Mouse (Mus musculus) kidney, embryonic 14.5 days (tissue): ENCODE results near the gene A030005L19Rik. TPM values are rescaled to one million over a fixed set of nuclear protein-coding genes. Genes with fewer than 3 reads are reported as not detected.
"Not testable (repeated sequence)": the region's sequence is repeated elsewhere in the genome, so short reads cannot be mapped to it uniquely, and the experiment has no call there.

Source experiments
- ATAC-seq: fragments of 200-750 bp; cut with Nextera tagmentation; 2 replicates; pipeline ENCODE4 v1.8.0; 2017; ENCODE audit warnings: moderate number of reproducible peaks, mild to moderate bottlenecking, moderate TSS enrichment, moderate library complexity; ENCODE audit not compliant: low FRiP score, low TSS enrichment
- H3K27ac ChIP-seq: fragments of 300-500 bp; sonication (generic); 2 replicates; pipeline ENCODE4 v1.5.1; 2014; ENCODE audit warnings: low read depth, mild to moderate bottlenecking, low read length, moderate library complexity, mixed read lengths
- H3K27me3 ChIP-seq: fragments of 300-500 bp; sonication (generic); 2 replicates; pipeline ENCODE4 v1.6.1; 2014; ENCODE audit warnings: mild to moderate bottlenecking, low read length; ENCODE audit not compliant: control insufficient read depth, insufficient read depth
- H3K36me3 ChIP-seq: fragments of 300-500 bp; sonication (generic); 2 replicates; pipeline ENCODE4 v1.6.1; 2014; ENCODE audit warnings: low read length, mixed read lengths; ENCODE audit not compliant: control insufficient read depth, insufficient read depth
- H3K4me1 ChIP-seq: fragments of 300-500 bp; sonication (generic); 2 replicates; pipeline ENCODE4 v1.6.1; 2014; ENCODE audit warnings: low read length, mixed read lengths; ENCODE audit not compliant: control insufficient read depth, insufficient read depth
- H3K4me2 ChIP-seq: fragments of 300-500 bp; sonication (generic); replicated peaks from 2 replicates; pipeline ENCODE4 v1.6.1; 2014; ENCODE audit warnings: low read depth, mild to moderate bottlenecking, low read length
- H3K4me3 ChIP-seq: fragments of 300-500 bp; sonication (generic); 2 replicates; pipeline ENCODE4 v1.5.1; 2014; ENCODE audit warnings: mild to moderate bottlenecking, low read length
- H3K9ac ChIP-seq: fragments of 300-500 bp; sonication (generic); 2 replicates; pipeline ENCODE4 v1.6.1; 2014; ENCODE audit warnings: low read depth, mild to moderate bottlenecking, low read length, moderate library complexity
- H3K9me3 ChIP-seq: fragments of 300-500 bp; sonication (generic); 2 replicates; pipeline ENCODE4 v1.6.1; 2016; ENCODE audit warnings: low read length; ENCODE audit not compliant: control insufficient read depth
- WGBS: fragments of 180-500 bp; shearing (Covaris S2); extraction: QIAGEN DNeasy Blood & Tissue Kit; methylation state at CpG from one replicate; pipeline ENCODE4 v1.1.7; 2014; 5-methylcytosine and 5-hydroxymethylcytosine counted together
- polyA plus RNA-seq: library from polyadenylated mRNA; unstranded; fragments of >200 nt; fragmentation: Nextera tagmentation; extraction: Ambion mirVana; gene quantifications from 2 replicates; pipeline ENCODE4 v1.2.1, GENCODE M21; 2014

The A030005L19Rik gene
- polyA plus RNA-seq, result 0.33 TPM in 1 of 2 replicates, not detected in the other

DNA sequence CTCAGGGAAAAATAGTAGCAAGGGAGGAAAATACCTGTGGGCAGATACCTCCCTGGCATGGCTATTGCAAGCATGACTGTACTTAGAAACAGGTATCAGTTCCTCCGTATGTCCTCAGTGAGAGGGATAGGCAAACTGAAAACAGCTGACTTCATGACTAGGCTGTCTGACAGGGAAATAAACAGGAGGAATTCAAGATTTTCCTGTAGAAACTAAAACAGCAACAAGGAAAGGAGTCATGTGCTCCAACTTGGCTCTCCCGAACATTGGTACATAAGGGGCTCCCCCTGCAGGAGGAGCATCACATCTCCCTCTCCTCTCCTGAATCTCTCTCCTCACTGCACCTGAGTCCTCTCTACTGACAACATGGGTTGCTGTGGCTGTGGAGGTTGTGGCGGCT, at the start of gene A030005L19Rik:
A030005L19Rik (plus strand) TSS at position 301 of the 400 bp plus-strand sequence.
- 78% methylated on average over 3 of the region's 3 CpGs for WGBS
- no peaks in the 10 kb centered on the region for H3K4me1 ChIP-seq

DNA sequence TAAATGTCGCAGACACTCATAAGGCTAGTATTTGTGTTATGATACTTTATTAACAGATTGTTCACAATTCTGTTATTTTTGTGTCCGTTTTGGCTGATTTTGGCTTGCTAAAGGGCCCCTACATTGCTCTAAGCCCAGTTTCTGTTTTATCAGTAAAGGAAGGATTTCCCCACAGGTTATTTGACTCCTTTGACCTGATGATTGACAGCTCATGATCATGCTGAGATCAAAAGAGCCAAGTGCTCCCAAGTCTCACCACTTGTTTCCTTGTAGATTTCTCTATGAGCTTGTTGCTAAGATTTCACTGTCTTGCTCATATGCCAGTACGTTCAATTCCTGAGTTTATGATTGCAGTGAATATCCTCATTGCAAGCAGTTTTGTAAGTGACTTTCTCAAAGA, 42.9 kb upstream of the A030005L19Rik start:
- Histone ChIP-seq H3K36me3 (peaks cover 19% of the 10 kb centered on the region; the same call in 1 of the 2 replicates), H3K27ac (no peak overlapping the region), H3K27me3 (no peaks in the 10 kb centered on the region), H3K4me2 (no peak overlapping the region), H3K9ac (no peak overlapping the region), H3K4me3 (no peak overlapping the region), H3K9me3 (no peaks in the 10 kb centered on the region), H3K4me1 (no peaks in the 10 kb centered on the region; the same call in 1 of the 2 replicates)
- 79% methylated on average over 3 of the region's 3 CpGs for WGBS
- no peak for ATAC-seq

More for the DNA sequence above, at the start of gene A030005L19Rik:
- Histone ChIP-seq H3K9ac (no peak within 1 kb of the TSS), H3K27ac (no peak within 1 kb of the TSS), H3K27me3 (no peaks in the 10 kb centered on the region), H3K4me3 (no peak within 1 kb of the TSS), H3K4me2 (no peak within 1 kb of the TSS), H3K9me3 (no peaks in the 10 kb centered on the region), H3K36me3 (no peaks in the 10 kb centered on the region)
- no peak for ATAC-seq

DNA sequence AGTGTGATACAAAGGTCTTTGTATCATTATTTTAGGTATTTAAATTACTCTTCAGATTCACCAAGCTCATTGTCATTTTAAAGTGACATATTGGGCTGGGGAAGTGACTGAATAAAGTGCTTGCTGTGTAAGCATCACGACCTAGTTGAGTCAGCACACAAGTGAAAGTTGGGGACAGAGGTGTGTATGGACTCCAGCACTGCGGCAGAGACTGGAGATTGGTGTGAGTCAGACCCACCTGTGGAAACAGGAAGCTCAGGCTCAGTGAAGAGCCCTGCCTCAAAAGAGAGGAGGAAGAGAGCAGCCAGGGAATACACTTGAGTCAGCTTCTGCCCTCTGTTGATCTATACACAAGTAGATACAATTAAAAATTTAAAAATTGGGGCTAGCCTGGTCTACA, 34.0 kb upstream of the A030005L19Rik start:
- Histone ChIP-seq H3K9ac (no peak overlapping the region), H3K27me3 (no peaks in the 10 kb centered on the region), H3K9me3 (no peaks in the 10 kb centered on the region), H3K36me3 (peaks cover 57% of the 10 kb centered on the region; the same call in 1 of the 2 replicates), H3K4me3 (no peak overlapping the region), H3K4me2 (no peak overlapping the region), H3K27ac (no peak overlapping the region), H3K4me1 (no peaks in the 10 kb centered on the region)
- no peak for ATAC-seq
- 86% methylated on average over 2 of the region's 2 CpGs for WGBS

DNA sequence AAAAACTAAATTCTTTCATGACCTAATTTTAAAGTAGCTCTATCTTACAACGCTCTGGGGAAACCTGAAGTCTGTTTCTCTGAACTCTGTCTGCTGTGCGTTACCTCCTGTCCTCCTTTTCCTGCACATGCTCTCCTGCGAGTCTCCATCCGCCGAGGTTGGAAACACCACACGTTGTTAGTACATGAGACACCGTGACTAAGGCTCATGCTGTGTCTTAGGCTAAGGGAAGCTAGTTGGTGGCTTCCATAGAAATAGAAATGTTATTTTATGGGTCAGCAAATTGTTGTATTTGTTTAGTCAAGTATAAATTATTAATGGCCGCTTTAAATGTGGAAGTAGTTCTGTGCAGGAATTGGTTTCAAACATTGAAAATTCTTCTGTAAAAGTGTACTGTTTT, 32.9 kb upstream of the A030005L19Rik start:
- Histone ChIP-seq H3K27ac (no peak overlapping the region), H3K27me3 (no peaks in the 10 kb centered on the region), H3K36me3 (peaks cover 58% of the 10 kb centered on the region; the same call in 1 of the 2 replicates), H3K9ac (no peak overlapping the region), H3K4me2 (no peak overlapping the region), H3K4me3 (no peak overlapping the region), H3K9me3 (no peaks in the 10 kb centered on the region), H3K4me1 (no peaks in the 10 kb centered on the region)
- 93% methylated on average over 8 of the region's 8 CpGs for WGBS
- no peak for ATAC-seq

DNA sequence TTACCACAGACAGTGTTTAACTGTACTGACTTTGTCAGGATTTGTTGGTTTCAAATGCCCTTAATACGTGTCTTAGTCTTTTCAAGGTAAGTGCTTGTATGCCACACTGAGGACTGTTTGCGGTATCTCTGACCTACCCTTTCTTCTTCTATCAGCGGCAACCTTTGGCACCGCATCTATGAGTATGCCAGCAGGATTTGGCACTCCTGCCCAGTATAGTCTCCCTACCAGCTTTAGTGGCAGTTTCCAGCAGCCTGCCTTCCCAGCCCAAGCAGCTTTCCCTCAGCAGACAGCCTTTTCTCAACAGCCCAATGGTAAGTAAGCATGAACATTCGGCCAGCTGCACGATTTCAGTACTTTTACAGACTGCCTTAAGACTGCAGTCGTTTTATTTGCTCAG, 19.9 kb upstream of the A030005L19Rik start:
- H3K9me3 ChIP-seq, result no peaks in the 10 kb centered on the region
- no peak overlapping the region for H3K4me2 ChIP-seq
- no peak for ATAC-seq
- no peaks in the 10 kb centered on the region for H3K27me3 ChIP-seq
- no peak overlapping the region for H3K4me3 ChIP-seq
- H3K27ac ChIP-seq, result no peak overlapping the region
- no peaks in the 10 kb centered on the region for H3K4me1 ChIP-seq
- H3K36me3 ChIP-seq, result peaks cover 40% of the 10 kb centered on the region
- no peak overlapping the region for H3K9ac ChIP-seq
- WGBS, result 92% methylated on average over 7 of the region's 7 CpGs

DNA sequence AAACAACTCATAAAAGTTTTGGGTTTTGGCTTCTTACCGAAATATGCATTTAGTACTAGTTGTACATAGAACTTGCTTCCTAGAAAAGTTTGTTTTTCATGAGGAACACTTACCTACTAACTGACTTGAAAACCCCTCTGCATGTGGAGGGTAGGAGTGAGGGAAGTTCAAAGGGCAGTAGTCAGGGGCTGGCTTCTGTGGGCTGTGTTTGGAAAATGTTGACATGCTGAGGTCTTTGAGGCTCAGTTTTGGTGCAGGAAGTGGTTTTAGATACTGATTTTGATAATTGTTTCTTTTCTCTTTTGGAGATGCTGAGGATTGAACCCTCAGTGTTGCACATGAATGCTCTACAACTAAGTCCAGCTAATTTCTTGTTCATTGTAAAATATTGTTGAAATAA, 12.6 kb upstream of the A030005L19Rik start:
- no peaks in the 10 kb centered on the region for H3K27me3 ChIP-seq
- H3K4me1 ChIP-seq, result no peaks in the 10 kb centered on the region
- H3K27ac ChIP-seq, result no peak overlapping the region
- no peak overlapping the region for H3K9ac ChIP-seq
- WGBS, result 96% methylated on average over 1 of the region's 1 CpGs
- no peak overlapping the region for H3K4me3 ChIP-seq
- ATAC-seq, result no peak
- no peaks in the 10 kb centered on the region for H3K9me3 ChIP-seq
- H3K4me2 ChIP-seq, result no peak overlapping the region
- peaks cover 38% of the 10 kb centered on the region for H3K36me3 ChIP-seq

DNA sequence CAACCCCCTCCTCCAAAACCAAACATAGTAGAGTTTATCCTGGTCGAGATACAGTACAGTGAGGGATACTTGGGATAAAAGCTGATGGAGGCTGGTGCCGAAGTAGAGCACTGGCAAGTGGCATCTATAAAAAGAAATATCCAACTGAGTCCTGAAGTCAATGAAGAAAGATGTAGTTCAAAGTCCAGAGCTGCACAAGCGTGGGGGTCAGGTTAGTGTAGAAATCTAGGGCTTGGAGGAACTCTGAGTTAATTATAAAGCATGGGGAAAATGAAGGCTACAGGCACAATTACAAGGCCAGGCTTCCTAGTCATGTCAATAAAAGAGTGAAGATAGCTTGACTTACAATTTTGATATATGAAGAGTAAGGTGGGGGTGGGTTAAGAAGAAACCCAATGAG, 11.9 kb upstream of the A030005L19Rik start:
- peaks cover 37% of the 10 kb centered on the region for H3K36me3 ChIP-seq
- no peaks in the 10 kb centered on the region for H3K4me1 ChIP-seq
- H3K4me3 ChIP-seq, result no peak overlapping the region
- WGBS, result 95% methylated on average over 3 of the region's 3 CpGs
- H3K27me3 ChIP-seq, result no peaks in the 10 kb centered on the region
- H3K4me2 ChIP-seq, result no peak overlapping the region
- no peaks in the 10 kb centered on the region for H3K9me3 ChIP-seq
- no peak for ATAC-seq
- H3K9ac ChIP-seq, result no peak overlapping the region
- no peak overlapping the region for H3K27ac ChIP-seq

DNA sequence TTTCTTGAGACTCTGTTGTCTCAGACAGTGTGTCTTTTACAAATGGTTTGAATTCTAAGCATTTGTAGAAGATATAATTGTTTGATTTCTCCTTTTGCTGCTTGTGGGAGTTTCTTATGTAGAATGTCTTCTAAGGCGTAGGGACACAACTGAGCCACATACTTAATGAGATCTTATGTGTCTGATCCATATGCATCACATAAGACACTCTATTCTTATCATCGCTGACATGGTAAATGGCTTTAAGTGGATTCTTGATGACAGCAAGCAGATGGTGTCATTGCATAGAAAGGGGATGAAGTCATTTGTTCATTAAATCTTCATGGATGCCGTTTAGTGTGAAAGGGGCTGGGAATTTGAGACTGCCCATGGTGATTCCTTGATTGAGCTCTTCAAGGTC, 7.2 kb upstream of the A030005L19Rik start:
- Histone ChIP-seq H3K27me3 (no peaks in the 10 kb centered on the region), H3K27ac (no peak overlapping the region), H3K9ac (no peak overlapping the region), H3K9me3 (no peaks in the 10 kb centered on the region), H3K36me3 (peaks cover 16% of the 10 kb centered on the region; the same call in 1 of the 2 replicates), H3K4me3 (no peak overlapping the region), H3K4me1 (no peaks in the 10 kb centered on the region), H3K4me2 (no peak overlapping the region)
- no peak for ATAC-seq
- whole genome bisulfite sequencing, result 83% methylated on average over 3 of the region's 3 CpGs

DNA sequence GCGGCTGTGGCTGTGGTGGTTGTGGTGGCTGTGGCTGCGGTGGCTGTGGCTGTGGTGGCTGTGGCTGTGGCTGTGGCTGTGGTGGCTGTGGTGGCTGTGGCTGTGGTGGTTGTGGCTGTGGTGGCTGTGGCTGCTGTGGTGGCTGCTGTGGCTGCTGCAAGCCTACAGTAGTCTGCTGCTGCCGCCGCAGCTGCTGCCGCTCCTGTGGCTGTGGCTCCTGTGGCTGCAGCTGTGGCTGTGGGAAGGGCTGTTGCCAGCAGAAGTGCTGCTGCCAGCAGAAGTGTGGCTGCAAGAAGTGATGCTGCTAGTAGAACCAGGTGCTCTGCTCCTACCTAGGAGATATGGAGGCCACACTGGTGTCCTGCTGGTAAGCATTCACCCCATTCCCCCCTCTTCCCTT, 309 bp downstream of the A030005L19Rik start:
- H3K27ac ChIP-seq, H3K4me1 ChIP-seq, H3K4me3 ChIP-seq, H3K27me3 ChIP-seq, ATAC-seq, H3K9me3 ChIP-seq, H3K36me3 ChIP-seq, H3K4me2 ChIP-seq, H3K9ac ChIP-seq: not testable (repeated sequence)
- 100% methylated on average over 4 of the region's 5 CpGs for WGBS
